Mouse (Mus musculus) midbrain, postnatal 0 days (tissue): ENCODE results near the gene Slc25a31. TPM values are rescaled to one million over a fixed set of nuclear protein-coding genes. Genes with fewer than 3 reads are reported as not detected.

ENCODE experiments used
- ATAC-seq: fragments of 200-750 bp; cut with Nextera tagmentation; 2 replicates; pipeline ENCODE4 v1.8.0; 2017; ENCODE audit warnings: moderate number of reproducible peaks, mild to moderate bottlenecking, moderate TSS enrichment, moderate library complexity; ENCODE audit not compliant: low FRiP score
- DNase-seq: peaks from one replicate; pipeline ENCODE4 v3.0.0-alpha.2; 2015; ENCODE audit warnings: low spot score
- H3K27ac ChIP-seq: fragments of 300-500 bp; sonication (generic); 2 replicates; pipeline ENCODE4 v1.5.1; 2014; ENCODE audit warnings: low read depth, mild to moderate bottlenecking, low read length, mixed read lengths
- H3K27me3 ChIP-seq: fragments of 300-500 bp; sonication (generic); 2 replicates; pipeline ENCODE4 v1.6.1; 2014; ENCODE audit warnings: low read length, control low read depth, mixed read lengths; ENCODE audit not compliant: insufficient read depth
- H3K36me3 ChIP-seq: fragments of 300-500 bp; sonication (generic); 2 replicates; pipeline ENCODE4 v1.6.1; 2014; ENCODE audit warnings: low read length, control low read depth, mixed read lengths; ENCODE audit not compliant: insufficient read depth
- H3K4me1 ChIP-seq: fragments of 300-500 bp; sonication (generic); 2 replicates; pipeline ENCODE4 v1.6.1; 2014; ENCODE audit warnings: mild to moderate bottlenecking, control low read depth, antibody characterized with exemption, low read length, mixed read lengths; ENCODE audit not compliant: insufficient read depth
- H3K4me2 ChIP-seq: fragments of 300-500 bp; sonication (generic); 2 replicates; pipeline ENCODE4 v1.6.1; 2014; ENCODE audit warnings: low read depth, mild to moderate bottlenecking, low read length, mixed read lengths; ENCODE audit not compliant: poor library complexity, severe bottlenecking
- H3K4me3 ChIP-seq: fragments of 300-500 bp; sonication (generic); 2 replicates; pipeline ENCODE4 v1.5.1; 2014; ENCODE audit warnings: low read depth, mild to moderate bottlenecking, low read length, moderate library complexity
- H3K9ac ChIP-seq: fragments of 300-500 bp; sonication (generic); replicated peaks from 2 replicates; pipeline ENCODE4 v1.6.1; 2014; ENCODE audit warnings: mild to moderate bottlenecking, low read length, moderate library complexity, mixed read lengths; ENCODE audit not compliant: poor library complexity, severe bottlenecking
- H3K9me3 ChIP-seq: fragments of 300-500 bp; sonication (generic); 2 replicates; pipeline ENCODE4 v1.6.1; 2016; ENCODE audit warnings: low read length, control low read depth
- CTCF ChIP-seq: IDR thresholded peaks from 2 replicates; pipeline ENCODE4 v1.5.1; 2016; ENCODE audit warnings: antibody characterized with exemption, mild to moderate bottlenecking
- WGBS: fragments of 180-500 bp; shearing (Covaris S2); extraction: QIAGEN DNeasy Blood & Tissue Kit; methylation state at CpG from one replicate; pipeline ENCODE4 v1.1.7; 2014; 5-methylcytosine and 5-hydroxymethylcytosine counted together
- polyA plus RNA-seq: library from polyadenylated mRNA; unstranded; fragments of >200 nt; fragmentation: Nextera tagmentation; extraction: Ambion mirVana; gene quantifications from 2 replicates; pipeline ENCODE4 v1.2.1, GENCODE M21; 2015
- total RNA-seq: library from RNA; depleted of rRNA; stranded (reverse); fragments of >200 nt; gene quantifications from 2 replicates; pipeline ENCODE4 v1.2.3, GENCODE M21; 2014

Slc25a31 gene
- total and polyA plus RNA-seq, 2 experiments from 2014 or later, result 0.09 to 0.49 TPM

GRCm38 (mm10) chr3:40695162-40695561, 13.5 kb upstream of the Slc25a31 start:
- H3K36me3 ChIP-seq, result peaks cover 6% of the 10 kb centered on the region; the same call in 1 of the 2 replicates
- DNase-seq (no peak), ATAC-seq (no peak)
- H3K9ac ChIP-seq, result no peak overlapping the region
- WGBS, result 98% methylated on average over 2 of the region's 2 CpGs
- no peaks in the 10 kb centered on the region for H3K9me3 ChIP-seq
- H3K4me3 ChIP-seq, result no peak overlapping the region
- no peaks in the 10 kb centered on the region for H3K4me1 ChIP-seq
- H3K27ac ChIP-seq, result no peak overlapping the region
- no peak overlapping the region for H3K4me2 ChIP-seq
- no peaks in the 10 kb centered on the region for H3K27me3 ChIP-seq
- TF ChIP-seq CTCF, result no peak

- Histone ChIP-seq H3K9ac (no peak overlapping the region), H3K4me3 (no peak overlapping the region), H3K36me3 (peaks cover 6% of the 10 kb centered on the region; the same call in 1 of the 2 replicates), H3K4me1 (no peaks in the 10 kb centered on the region), H3K4me2 (no peak overlapping the region), H3K27ac (no peak overlapping the region), H3K9me3 (no peaks in the 10 kb centered on the region), H3K27me3 (no peaks in the 10 kb centered on the region)
- 86% methylated on average over 3 of the region's 3 CpGs for WGBS
- DNase-seq, result no peak
- ATAC-seq, result no peak
- no peak for TF ChIP-seq CTCF
Observed at GRCm38 (mm10) chr3:40698834-40699233, 9.8 kb upstream of the Slc25a31 start.

GRCm38 (mm10) chr3:40704816-40705430, 3.7 kb upstream of the Slc25a31 start:
- Histone ChIP-seq H3K4me2 (no peak overlapping the region), H3K27me3 (no peaks in the 10 kb centered on the region), H3K9ac (no peak overlapping the region), H3K36me3 (0 out of 2 replicates have a peak, but pooled peaks cover 2% of the 10 kb centered on the region), H3K27ac (no peak overlapping the region), H3K4me1 (no peaks in the 10 kb centered on the region), H3K9me3 (no peaks in the 10 kb centered on the region), H3K4me3 (no peak overlapping the region)
- TF ChIP-seq CTCF, result no peak
- DNase-seq (no peak), ATAC-seq (no peak)
- WGBS, result 84% methylated on average over 5 of the region's 5 CpGs

- no peak overlapping the region for H3K4me2 ChIP-seq
- no peaks in the 10 kb centered on the region for H3K4me1 ChIP-seq
- TF ChIP-seq CTCF, result no peak
- no peak for ATAC-seq
- H3K36me3 ChIP-seq, result no peaks in the 10 kb centered on the region
- H3K27ac ChIP-seq, result no peak overlapping the region
- H3K9ac ChIP-seq, result no peak overlapping the region
- no peak overlapping the region for H3K4me3 ChIP-seq
- 55% methylated on average over 1 of the region's 1 CpGs for WGBS
- H3K27me3 ChIP-seq, result no peaks in the 10 kb centered on the region
- no peak for DNase-seq
- H3K9me3 ChIP-seq, result no peaks in the 10 kb centered on the region
Observed at GRCm38 (mm10) chr3:40716056-40716455, 7.4 kb downstream of the Slc25a31 start.

GRCm38 (mm10) chr3:40719022-40719421, 10.4 kb downstream of the Slc25a31 start:
- Histone ChIP-seq H3K9ac (no peak overlapping the region), H3K4me2 (no peak overlapping the region), H3K27ac (no peak overlapping the region), H3K4me3 (no peak overlapping the region), H3K9me3 (no peaks in the 10 kb centered on the region), H3K36me3 (no peaks in the 10 kb centered on the region), H3K27me3 (no peaks in the 10 kb centered on the region), H3K4me1 (no peaks in the 10 kb centered on the region)
- ATAC-seq (no peak), DNase-seq (no peak)
- WGBS, result 91% methylated on average over 3 of the region's 3 CpGs
- TF ChIP-seq CTCF, result no peak

GRCm38 (mm10) chr3:40738381-40738912, 29.8 kb downstream of the Slc25a31 start:
- no peak for ATAC-seq
- no peaks in the 10 kb centered on the region for H3K27me3 ChIP-seq
- no peaks in the 10 kb centered on the region for H3K4me1 ChIP-seq
- no peak overlapping the region for H3K9ac ChIP-seq
- no peak overlapping the region for H3K27ac ChIP-seq
- no peak overlapping the region for H3K4me3 ChIP-seq
- 90% methylated on average over 6 of the region's 6 CpGs for WGBS
- H3K4me2 ChIP-seq, result no peak overlapping the region
- TF ChIP-seq CTCF, result no peak
- no peaks in the 10 kb centered on the region for H3K36me3 ChIP-seq
- DNase-seq, result no peak
- no peaks in the 10 kb centered on the region for H3K9me3 ChIP-seq
